Mouse (Mus musculus) limb, embryonic 13.5 days (tissue): Measurements from ENCODE around the gene Krt25. TPM values are rescaled to one million over a fixed set of nuclear protein-coding genes. Genes with fewer than 3 reads are reported as not detected.

Experiments used
- ATAC-seq: fragments of 200-750 bp; cut with Nextera tagmentation; 2 replicates; pipeline ENCODE4 v1.8.0; 2017; ENCODE audit warnings: low read depth, moderate number of reproducible peaks, moderate TSS enrichment; ENCODE audit not compliant: low FRiP score
- H3K27ac ChIP-seq: fragments of 300-500 bp; sonication (generic); 2 replicates; pipeline ENCODE4 v1.5.1; 2015; ENCODE audit warnings: inconsistent platforms, mild to moderate bottlenecking, moderate library complexity
- H3K27me3 ChIP-seq: fragments of 300-500 bp; sonication (generic); 2 replicates; pipeline ENCODE4 v1.6.1; 2015; ENCODE audit warnings: mild to moderate bottlenecking, inconsistent platforms
- H3K36me3 ChIP-seq: fragments of 300-500 bp; sonication (generic); 2 replicates; pipeline ENCODE4 v1.6.1; 2015; ENCODE audit warnings: inconsistent platforms, mild to moderate bottlenecking, moderate library complexity
- H3K4me1 ChIP-seq: fragments of 300-500 bp; sonication (generic); 2 replicates; pipeline ENCODE4 v1.6.1; 2015; ENCODE audit warnings: inconsistent platforms
- H3K4me2 ChIP-seq: fragments of 300-500 bp; sonication (generic); replicated peaks from 2 replicates; pipeline ENCODE4 v1.6.1; 2015; ENCODE audit warnings: inconsistent platforms, mild to moderate bottlenecking, moderate library complexity
- H3K4me3 ChIP-seq: fragments of 300-500 bp; sonication (generic); 2 replicates; pipeline ENCODE4 v1.5.1; 2015; ENCODE audit warnings: moderate library complexity, mild to moderate bottlenecking, inconsistent platforms
- H3K9ac ChIP-seq: fragments of 300-500 bp; sonication (generic); 2 replicates; pipeline ENCODE4 v1.6.1; 2015; ENCODE audit warnings: mild to moderate bottlenecking, inconsistent platforms
- H3K9me3 ChIP-seq: fragments of 300-500 bp; sonication (generic); 2 replicates; pipeline ENCODE4 v1.6.1; 2016; ENCODE audit warnings: inconsistent platforms
- WGBS: fragments of 180-500 bp; shearing (Covaris S2); methylation state at CpG from one replicate; pipeline ENCODE4 v1.1.7; 2015; 5-methylcytosine and 5-hydroxymethylcytosine counted together
- polyA plus RNA-seq: library from polyadenylated mRNA; unstranded; fragments of >200 nt; fragmentation: Nextera tagmentation; extraction: Ambion mirVana; gene quantifications from 2 replicates; pipeline ENCODE4 v1.2.1, GENCODE M21; 2015

Gene Krt25
- polyA plus RNA-seq = not detected in 2 replicates

DNA sequence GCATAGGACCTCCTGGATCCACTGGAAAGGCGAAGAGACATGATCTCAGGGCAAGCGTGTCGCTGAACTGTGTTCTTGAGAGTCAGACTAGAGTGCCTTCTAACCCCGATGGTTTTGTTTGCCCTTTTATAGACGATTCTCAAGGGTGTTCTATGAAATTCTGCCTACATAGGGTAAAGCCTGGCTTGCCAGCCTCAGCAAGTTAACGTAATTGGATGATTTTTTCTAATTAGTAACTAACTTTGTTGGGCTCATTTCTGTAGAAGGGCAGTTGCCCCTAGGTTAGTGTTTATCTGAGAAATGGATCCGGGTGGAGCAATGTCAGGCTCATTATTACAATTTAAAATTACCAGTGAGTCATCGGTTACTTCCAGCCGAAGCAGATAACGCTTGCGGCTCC is at the start of gene Krt25:
Gene Krt25, minus strand, starts transcription at position 101 of the 400 bp plus-strand sequence.
- ATAC-seq = no peak
- Histone ChIP-seq H3K9ac (no peak within 1 kb of the TSS), H3K4me3 (no peak within 1 kb of the TSS), H3K4me2 (no peak within 1 kb of the TSS), H3K9me3 (no peaks in the 10 kb centered on the region), H3K27me3 (no peaks in the 10 kb centered on the region), H3K27ac (no peak within 1 kb of the TSS), H3K36me3 (no peaks in the 10 kb centered on the region), H3K4me1 (no peaks in the 10 kb centered on the region)
- 89% methylated on average over 11 of the region's 11 CpGs for WGBS

DNA sequence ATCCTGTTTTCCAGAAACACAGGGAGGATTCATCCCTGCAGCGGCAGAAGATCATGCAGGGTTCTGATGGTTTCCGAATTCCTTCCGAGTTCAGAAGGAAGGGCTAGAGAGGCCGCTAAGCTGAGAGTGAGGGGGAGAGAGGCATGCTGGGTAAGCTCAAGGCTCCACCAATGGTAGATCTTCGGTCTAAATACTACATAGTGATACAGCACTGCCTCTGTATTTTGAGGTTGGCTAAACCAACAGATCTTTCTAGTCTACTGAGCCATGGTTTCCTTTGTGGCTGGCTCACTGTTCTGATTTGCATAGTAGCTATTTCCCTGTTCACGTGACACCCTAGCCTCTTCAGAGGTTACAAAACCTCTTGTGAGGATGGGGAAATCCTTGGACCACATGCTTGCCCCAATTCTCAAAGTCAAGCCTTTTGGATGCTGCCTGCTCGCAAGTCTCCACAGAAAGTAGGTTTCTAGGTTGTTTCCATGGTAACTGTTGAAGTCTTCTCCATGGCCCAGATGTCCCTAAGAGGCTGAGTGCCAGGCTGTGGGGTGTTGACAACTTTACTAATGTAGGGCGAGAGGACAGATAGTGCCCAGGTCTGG is 47.2 kb upstream of the Krt25 start:
- Histone ChIP-seq H3K4me2 (no peak overlapping the region), H3K9me3 (no peaks in the 10 kb centered on the region), H3K4me1 (no peaks in the 10 kb centered on the region), H3K36me3 (no peaks in the 10 kb centered on the region), H3K4me3 (no peak overlapping the region), H3K27me3 (no peaks in the 10 kb centered on the region), H3K9ac (no peak overlapping the region), H3K27ac (no peak overlapping the region)
- WGBS = 88% methylated on average over 8 of the region's 8 CpGs
- ATAC-seq = no peak

DNA sequence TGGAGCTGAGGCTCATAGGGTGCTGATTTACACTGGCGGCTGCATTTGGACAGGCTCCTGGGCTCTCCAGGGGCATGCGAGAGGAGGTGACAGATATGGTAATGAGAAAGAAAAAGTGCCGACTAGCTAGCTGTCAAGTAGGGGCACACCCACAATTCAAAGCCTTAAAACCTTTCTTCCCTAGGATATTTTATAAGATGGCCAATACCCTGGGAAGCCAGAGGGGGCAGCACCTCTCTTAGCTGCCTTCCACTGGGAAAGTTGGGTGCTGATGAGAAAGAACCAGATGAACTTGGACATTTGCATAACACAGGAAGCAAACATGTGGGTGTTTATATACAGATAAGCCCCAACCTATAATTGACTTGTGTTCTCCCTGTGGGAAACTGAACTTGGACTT is 46.5 kb upstream of the Krt25 start:
- Histone ChIP-seq H3K27ac (no peak overlapping the region), H3K36me3 (no peaks in the 10 kb centered on the region), H3K4me1 (no peaks in the 10 kb centered on the region), H3K4me2 (no peak overlapping the region), H3K9ac (no peak overlapping the region), H3K27me3 (no peaks in the 10 kb centered on the region), H3K9me3 (no peaks in the 10 kb centered on the region), H3K4me3 (no peak overlapping the region)
- no peak for ATAC-seq
- WGBS = 7% methylated on average over 3 of the region's 3 CpGs

DNA sequence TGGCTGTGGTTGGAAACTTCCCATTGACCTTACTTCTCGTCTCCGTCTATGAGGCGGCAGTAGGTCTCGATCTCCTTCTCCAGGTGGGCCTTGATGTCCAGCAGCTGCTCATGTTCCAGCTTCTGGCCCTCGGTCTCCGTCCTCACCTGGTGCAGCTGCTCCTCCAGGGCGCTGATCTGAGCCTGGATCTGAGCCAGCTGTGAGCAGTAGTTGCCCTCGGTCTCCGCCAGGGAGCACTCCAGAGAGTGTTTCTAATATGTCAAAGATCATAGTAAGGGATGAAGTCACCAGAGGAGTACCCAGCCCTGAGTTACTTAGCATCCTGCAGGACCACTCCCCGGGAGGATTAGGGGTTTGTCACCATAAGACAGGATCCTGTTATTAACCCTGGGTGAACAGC is 44.0 kb upstream of the Krt25 start:
- Histone ChIP-seq H3K4me2 (no peak overlapping the region), H3K9me3 (no peaks in the 10 kb centered on the region), H3K4me3 (no peak overlapping the region), H3K27me3 (no peaks in the 10 kb centered on the region), H3K27ac (no peak overlapping the region), H3K36me3 (no peaks in the 10 kb centered on the region), H3K9ac (no peak overlapping the region), H3K4me1 (no peaks in the 10 kb centered on the region)
- no peak for ATAC-seq
- WGBS = 35% methylated on average over 10 of the region's 10 CpGs

DNA sequence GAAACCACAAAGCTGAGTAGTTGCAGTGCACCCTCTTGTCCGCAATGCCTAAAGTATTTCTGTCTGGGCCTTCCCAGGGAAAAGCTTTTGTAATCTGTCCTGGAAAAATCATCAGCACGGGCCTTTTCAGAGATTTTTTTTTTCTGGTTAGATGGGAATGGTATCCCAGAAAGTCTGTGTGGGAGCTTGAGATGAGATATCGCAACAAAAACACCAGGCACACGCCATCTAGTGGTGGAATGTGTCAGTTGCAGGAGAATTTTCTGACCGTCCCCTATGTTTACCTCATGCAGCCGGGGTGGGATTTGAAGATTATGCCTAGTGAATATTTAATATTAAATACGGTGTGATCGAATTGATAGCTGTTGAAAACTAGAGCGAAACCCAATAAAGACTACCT is 41.7 kb upstream of the Krt25 start:
- Histone ChIP-seq H3K9me3 (no peaks in the 10 kb centered on the region), H3K9ac (no peak overlapping the region), H3K27me3 (no peaks in the 10 kb centered on the region), H3K4me1 (no peaks in the 10 kb centered on the region), H3K4me3 (no peak overlapping the region), H3K36me3 (no peaks in the 10 kb centered on the region), H3K4me2 (no peak overlapping the region), H3K27ac (no peak overlapping the region)
- ATAC-seq = no peak
- 21% methylated on average over 9 of the region's 9 CpGs for WGBS

DNA sequence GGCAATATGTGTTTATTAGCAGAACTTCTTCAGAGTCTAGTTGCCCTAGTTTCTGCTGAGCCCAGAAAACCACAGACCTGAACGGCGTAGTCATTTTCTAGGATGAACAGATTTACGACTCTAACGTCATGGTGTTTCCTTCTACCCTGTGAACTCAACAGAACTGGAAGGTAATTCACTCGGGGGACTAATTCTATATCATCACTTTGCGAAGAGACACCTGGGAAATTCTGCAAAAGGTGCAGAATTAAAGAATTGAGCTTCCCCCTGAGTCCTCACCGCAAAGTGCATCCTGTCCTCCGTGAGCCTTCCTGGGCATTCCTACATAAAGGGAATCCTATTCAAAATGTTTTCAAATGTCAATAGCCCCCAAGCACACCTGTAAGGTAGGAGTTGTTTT is 38.7 kb upstream of the Krt25 start:
- WGBS = 76% methylated on average over 8 of the region's 8 CpGs
- no peaks in the 10 kb centered on the region for H3K4me1 ChIP-seq

DNA sequence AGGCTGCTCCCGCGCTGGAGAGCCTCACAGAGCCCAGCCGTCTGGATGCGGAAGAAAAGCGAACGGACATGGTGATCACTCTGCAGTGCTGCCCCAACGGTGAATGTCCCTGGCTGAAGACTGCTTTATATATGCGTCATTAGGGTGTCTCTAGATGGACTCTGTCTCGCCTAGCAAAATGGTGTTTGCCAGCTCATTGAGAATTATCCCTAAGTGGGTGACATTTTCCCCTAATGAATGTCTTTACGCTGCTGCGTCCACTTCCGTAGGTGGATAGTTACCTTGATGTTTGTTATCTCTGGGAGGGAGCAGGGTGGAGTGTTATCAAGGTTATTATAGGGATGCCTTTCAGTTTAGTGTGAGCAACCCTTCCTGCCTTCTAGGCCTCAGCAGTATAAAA is 28.3 kb upstream of the Krt25 start, which contains the start of gene Krt27:
Gene Krt27, minus strand, starts transcription at position 101 of the 400 bp plus-strand sequence.
- Histone ChIP-seq H3K4me3 (no peak within 1 kb of the TSS), H3K4me1 (no peaks in the 10 kb centered on the region), H3K36me3 (no peaks in the 10 kb centered on the region), H3K27ac (no peak within 1 kb of the TSS), H3K9me3 (no peaks in the 10 kb centered on the region), H3K27me3 (peaks cover 11% of the 10 kb centered on the region; the same call in 1 of the 2 replicates), H3K4me2 (no peak within 1 kb of the TSS), H3K9ac (no peak within 1 kb of the TSS)
- 76% methylated on average over 12 of the region's 12 CpGs for WGBS
- ATAC-seq = no peak

More for the DNA sequence above, 38.7 kb upstream of the Krt25 start:
- no peak overlapping the region for H3K9ac ChIP-seq
- H3K27me3 ChIP-seq = no peaks in the 10 kb centered on the region
- H3K9me3 ChIP-seq = no peaks in the 10 kb centered on the region
- no peak for ATAC-seq
- no peak overlapping the region for H3K27ac ChIP-seq
- no peak overlapping the region for H3K4me2 ChIP-seq
- no peak overlapping the region for H3K4me3 ChIP-seq
- H3K36me3 ChIP-seq = no peaks in the 10 kb centered on the region

DNA sequence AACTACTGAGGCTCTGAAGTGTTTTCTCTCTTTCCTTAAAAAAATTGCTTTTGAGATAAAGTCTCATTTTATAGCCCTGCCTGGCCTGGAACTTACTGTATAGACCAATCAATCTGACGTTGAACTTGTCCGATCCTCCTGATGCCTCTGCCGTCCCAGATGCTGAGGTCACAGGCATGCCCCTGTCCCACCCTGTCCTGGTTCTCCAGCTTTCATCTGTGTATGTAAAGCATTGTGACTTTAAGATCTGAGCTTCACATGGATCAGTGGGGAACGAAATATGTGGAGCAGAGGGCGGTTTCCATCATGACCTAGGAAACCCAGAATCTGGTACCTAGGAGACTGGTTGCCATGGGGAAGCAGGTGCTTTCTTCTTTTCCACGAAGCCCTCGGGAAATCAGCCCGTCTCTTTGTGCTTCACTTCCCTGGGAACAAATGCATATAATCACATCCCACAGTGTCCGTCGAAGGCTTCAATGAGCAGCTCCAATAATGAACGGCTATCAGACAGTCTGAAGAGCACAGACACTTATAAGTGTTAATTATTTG is 16.6 kb upstream of the Krt25 start:
- no peaks in the 10 kb centered on the region for H3K4me1 ChIP-seq
- H3K9ac ChIP-seq = no peak overlapping the region
- no peak overlapping the region for H3K4me3 ChIP-seq
- no peaks in the 10 kb centered on the region for H3K36me3 ChIP-seq
- no peak for ATAC-seq
- H3K27ac ChIP-seq = no peak overlapping the region
- no peaks in the 10 kb centered on the region for H3K9me3 ChIP-seq
- no peaks in the 10 kb centered on the region for H3K27me3 ChIP-seq
- no peak overlapping the region for H3K4me2 ChIP-seq
- 83% methylated on average over 11 of the region's 11 CpGs for WGBS

DNA sequence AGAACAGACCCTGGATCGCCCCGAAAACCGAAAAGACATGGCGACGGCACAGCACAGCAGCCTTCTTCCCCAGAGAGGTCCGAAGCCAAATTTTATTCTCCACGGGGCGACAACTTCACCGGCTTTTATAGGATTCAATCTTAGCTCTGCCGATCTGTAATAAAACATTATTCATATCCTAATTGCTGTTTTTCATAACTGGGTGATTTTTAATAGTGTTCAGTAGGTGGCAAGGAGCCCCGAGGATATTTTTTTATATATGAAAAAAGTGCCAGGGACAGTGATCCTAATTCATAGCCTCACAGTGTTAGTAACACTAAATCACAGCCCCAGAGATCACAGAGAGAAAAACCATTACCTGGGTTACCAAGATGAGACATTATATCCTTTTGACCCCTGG is 15.1 kb upstream of the Krt25 start, which contains the start of gene Krt26:
Gene Krt26, minus strand, starts transcription at position 101 of the 400 bp plus-strand sequence.
- no peaks in the 10 kb centered on the region for H3K36me3 ChIP-seq
- H3K9ac ChIP-seq = no peak within 1 kb of the TSS
- ATAC-seq = no peak
- H3K27me3 ChIP-seq = no peaks in the 10 kb centered on the region
- H3K4me3 ChIP-seq = no peak within 1 kb of the TSS
- WGBS = 85% methylated on average over 11 of the region's 11 CpGs
- no peak within 1 kb of the TSS for H3K4me2 ChIP-seq
- H3K27ac ChIP-seq = no peak within 1 kb of the TSS
- H3K9me3 ChIP-seq = no peaks in the 10 kb centered on the region
- no peaks in the 10 kb centered on the region for H3K4me1 ChIP-seq

DNA sequence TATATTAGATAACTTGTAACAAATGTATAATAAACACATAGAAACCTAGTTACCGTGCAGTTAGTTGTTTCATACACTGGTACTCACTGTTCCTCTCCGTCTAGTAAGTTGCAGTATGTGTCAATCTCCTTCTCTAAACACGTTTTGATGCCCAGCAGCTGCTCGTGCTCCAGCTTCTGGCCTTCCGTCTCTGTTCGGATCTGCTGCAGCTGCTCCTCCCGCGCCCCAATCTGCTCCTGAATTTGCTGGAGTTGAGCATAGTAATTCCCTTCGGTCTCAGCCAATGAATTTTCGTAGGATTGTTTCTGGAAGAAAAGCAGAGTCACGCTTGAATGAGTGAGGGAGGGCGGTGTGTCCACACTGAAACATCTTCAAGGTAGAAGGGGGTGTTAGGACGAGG is 10.7 kb upstream of the Krt25 start:
- no peak overlapping the region for H3K4me3 ChIP-seq
- 76% methylated on average over 13 of the region's 13 CpGs for WGBS
- H3K4me2 ChIP-seq = no peak overlapping the region
- H3K9me3 ChIP-seq = no peaks in the 10 kb centered on the region
- no peak overlapping the region for H3K9ac ChIP-seq
- no peaks in the 10 kb centered on the region for H3K27me3 ChIP-seq
- ATAC-seq = no peak
- no peak overlapping the region for H3K27ac ChIP-seq
- H3K36me3 ChIP-seq = no peaks in the 10 kb centered on the region
- H3K4me1 ChIP-seq = no peaks in the 10 kb centered on the region

DNA sequence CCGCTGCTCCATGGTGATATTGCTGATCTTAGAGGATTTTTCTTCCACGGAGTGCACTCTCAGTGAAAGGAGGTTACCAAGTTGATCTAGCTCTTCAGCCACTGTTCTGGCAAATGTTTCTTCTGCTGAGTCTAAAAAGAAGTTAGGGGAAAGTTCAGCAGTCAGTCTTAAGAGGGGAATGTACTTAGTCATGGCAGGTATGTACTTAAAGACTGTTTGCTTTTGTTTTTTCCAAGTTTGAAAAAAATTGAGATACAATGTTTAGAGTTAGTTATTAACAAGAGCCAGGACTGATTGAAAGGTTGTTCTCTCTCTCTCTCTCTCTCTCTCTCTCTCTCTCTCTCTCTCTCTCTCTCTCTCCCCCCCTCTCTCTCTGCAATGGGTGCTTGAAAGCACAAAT is 6.9 kb upstream of the Krt25 start:
- Histone ChIP-seq H3K27me3 (no peaks in the 10 kb centered on the region), H3K4me1 (no peaks in the 10 kb centered on the region), H3K9me3 (no peaks in the 10 kb centered on the region), H3K4me2 (no peak overlapping the region), H3K9ac (no peak overlapping the region), H3K4me3 (no peak overlapping the region), H3K27ac (no peak overlapping the region), H3K36me3 (no peaks in the 10 kb centered on the region)
- WGBS = 70% methylated on average over 2 of the region's 2 CpGs
- no peak for ATAC-seq

DNA sequence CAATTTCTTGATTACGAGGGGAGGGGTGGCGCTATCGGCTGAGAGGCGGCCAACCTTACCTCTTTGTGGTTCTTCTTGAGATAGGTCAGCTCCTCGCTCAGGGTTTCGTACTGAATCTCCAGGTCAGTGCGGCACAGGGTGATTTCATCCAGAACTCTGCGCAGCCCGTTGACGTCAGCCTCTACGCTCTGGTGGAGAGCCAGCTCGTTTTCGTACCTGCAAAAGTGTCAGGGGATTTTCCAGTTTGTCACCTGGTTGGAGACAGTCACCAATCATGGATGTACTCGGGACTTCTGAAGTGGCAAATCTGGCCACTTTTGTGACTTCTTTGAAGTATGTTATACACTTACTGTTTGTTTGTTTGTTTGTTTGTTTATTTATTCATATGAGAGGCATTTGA is 1.7 kb downstream of the Krt25 start:
- no peaks in the 10 kb centered on the region for H3K27me3 ChIP-seq
- ATAC-seq = no peak
- no peaks in the 10 kb centered on the region for H3K4me1 ChIP-seq
- no peaks in the 10 kb centered on the region for H3K9me3 ChIP-seq
- H3K4me2 ChIP-seq = no peak overlapping the region
- H3K36me3 ChIP-seq = no peaks in the 10 kb centered on the region
- no peak overlapping the region for H3K27ac ChIP-seq
- H3K9ac ChIP-seq = no peak overlapping the region
- no peak overlapping the region for H3K4me3 ChIP-seq
- 86% methylated on average over 14 of the region's 14 CpGs for WGBS

DNA sequence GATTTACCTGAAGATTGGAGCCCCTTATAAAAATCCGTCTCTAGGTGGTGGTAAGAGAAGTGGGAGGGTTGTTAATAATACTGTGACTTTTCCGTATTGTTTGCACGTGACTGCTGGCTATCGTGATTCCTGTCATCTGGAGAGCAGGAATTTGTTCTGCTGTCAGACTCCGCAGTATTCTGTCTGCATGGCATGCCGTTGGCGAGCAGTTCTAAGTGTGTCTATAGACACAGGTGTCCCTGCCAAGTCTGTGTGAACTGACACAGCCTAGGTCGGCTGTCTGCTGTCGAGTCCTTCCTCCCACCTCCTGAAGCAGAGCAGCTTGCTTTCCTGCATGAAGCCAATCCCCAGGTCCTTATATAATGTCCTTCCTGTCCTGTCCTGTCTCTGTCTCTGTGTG is 3.6 kb downstream of the Krt25 start:
- no peak overlapping the region for H3K9ac ChIP-seq
- H3K4me2 ChIP-seq = no peak overlapping the region
- no peaks in the 10 kb centered on the region for H3K9me3 ChIP-seq
- H3K36me3 ChIP-seq = no peaks in the 10 kb centered on the region
- no peak overlapping the region for H3K4me3 ChIP-seq
- no peaks in the 10 kb centered on the region for H3K27me3 ChIP-seq
- no peak for ATAC-seq
- no peaks in the 10 kb centered on the region for H3K4me1 ChIP-seq
- no peak overlapping the region for H3K27ac ChIP-seq
- 67% methylated on average over 9 of the region's 9 CpGs for WGBS
